Mouse (Mus musculus): ENCODE measurements at regions not wholly inside any gene's neighbourhood (a gene's known extent, or its start where the extent isn't known, plus 50 kb on each side); places are given as distances from the start of the nearest gene placed in this dataset.
"Not testable (repeated sequence)": the region's sequence is repeated elsewhere in the genome, so short reads cannot be mapped to it uniquely, and the experiment has no call there.

DNA sequence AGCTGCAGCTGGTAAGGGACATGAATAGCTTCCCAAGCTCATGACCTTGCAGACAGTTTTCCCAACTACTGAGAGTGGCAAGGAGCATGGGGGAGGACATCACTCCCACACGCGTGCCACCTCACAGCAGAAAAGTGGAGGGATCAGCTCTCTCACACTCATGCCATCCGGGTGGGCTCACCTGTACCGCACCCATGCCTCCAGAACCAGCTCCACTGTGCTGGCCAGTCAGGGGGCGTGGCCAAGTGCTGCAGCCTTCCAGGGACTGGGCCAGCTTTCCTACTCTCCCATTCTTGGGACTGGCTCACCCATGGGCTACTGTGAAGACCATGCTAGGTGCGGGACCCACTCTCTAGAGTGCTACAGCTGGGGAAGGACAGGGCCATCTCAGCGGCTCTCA, 88.4 kb upstream of the Klf13 start:
- DNase-seq: no peak

DNA sequence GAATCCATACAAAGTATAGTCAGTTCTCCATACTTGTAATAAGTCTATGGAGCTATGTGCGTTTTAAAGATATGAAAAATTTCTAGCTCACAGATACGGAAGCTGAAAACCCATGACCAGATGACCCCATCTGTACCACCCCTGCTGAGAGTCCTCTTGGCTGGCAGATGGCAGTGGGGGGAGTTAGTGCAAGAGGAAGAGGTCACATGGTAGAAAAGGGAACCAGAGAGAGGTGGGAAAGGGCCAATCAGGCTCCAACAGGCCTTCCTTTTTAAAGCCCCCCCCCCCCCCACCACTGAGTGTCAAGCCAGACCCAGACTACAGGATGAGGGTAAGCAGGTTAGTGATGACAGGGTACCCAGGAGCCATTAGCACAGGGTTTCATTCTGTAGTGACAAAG, 86.4 kb upstream of the Klf13 start:
- DNase-seq: no peak

DNA sequence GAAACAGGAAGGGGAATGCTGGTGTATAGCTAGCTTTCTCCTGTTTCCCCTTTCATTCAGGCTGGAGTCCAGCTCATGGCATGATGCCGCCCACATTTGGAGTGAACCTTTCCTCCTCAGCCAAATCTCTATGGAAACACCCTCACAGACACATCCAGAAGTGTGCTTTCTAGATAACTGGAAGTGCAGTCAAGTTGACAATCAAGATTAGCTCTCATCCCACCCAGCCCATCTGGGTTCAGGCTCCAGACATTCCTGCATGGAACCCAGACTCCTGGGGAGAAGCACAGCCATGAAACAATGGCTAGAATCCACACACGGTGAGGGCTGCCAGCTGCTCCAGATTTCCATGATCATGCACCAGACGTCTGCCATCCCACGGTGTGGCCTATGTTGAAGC, 85.5 kb upstream of the Klf13 start:
- no peak for DNase-seq

DNA sequence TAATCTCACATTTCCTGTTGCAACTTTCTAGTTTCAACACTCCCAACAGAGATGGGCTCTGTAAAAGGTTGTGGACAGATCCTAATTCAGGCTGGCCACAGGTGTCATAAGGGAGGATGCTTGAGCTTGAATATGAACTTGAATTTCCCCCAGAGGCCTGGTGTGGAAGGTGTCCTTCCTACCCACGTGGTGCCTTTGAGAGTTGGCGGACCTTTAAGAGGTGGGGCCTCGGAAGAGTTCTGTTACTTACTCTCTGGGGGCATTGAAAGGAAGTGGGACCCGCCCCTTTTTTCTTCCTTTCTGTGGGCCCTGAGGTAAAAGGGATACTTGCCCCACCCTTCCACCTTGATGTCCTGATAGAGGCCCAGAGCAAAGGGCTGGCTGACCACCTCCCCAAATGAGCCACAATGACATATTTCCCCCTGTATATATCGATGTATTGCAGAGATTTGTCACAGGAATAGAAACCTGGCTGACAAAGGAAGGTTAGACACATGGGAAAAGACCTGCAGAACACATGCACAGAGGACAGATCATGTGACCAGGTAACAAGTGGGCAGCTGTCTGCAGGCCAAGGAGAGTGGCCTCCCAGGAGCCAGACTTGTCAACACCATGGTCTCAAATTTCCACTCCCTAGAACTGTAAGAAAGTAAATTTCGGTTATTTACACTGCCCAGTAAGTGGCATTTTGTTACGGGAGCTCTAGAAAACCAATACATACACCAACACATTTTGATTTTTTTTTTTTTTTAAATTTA, 84.2 kb upstream of the Klf13 start:
- DNase-seq: peak in 1 of 2 experiments; percentile 51

DNA sequence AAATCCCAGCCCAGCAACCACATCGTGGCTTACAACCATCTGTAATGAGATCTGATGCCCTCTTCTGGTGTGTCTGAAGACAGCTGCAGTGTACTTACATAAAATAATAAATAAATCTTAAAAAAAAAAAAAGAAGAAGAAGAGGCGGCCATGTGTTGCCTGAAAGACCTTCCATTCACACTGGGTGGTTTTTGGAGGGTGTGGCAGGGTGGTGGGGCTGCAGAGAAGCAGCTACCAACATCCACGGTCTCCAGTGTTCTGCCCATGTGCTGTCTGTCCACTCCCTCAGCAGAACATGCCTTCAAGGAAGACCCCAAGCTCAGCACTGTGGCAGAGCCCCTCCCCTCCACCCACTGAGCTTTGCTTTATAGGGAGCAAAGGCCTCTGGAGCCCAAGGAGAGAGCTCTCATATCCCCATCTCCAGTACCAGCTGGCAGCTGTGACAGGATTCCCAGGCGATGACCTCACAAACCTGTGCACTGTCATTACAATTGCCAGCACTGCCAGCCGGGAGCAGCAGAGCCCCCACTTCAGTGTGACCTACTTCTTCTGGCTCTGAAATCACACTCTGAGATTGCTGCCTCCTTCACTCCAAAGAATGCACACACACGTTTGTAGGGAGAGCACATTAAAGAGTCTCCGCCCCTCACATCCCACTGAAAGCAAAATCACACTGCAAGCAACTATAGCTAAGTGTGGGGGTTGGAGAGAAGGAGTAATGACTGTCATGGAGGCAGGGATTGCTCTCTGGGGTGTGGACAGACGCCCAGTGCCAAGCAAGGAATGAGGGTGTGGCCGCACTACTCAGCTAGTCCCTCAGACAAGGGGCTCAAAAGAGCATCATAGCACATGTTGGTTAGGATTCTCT, 82.8 kb upstream of the Klf13 start:
- DNase-seq: no peak

DNA sequence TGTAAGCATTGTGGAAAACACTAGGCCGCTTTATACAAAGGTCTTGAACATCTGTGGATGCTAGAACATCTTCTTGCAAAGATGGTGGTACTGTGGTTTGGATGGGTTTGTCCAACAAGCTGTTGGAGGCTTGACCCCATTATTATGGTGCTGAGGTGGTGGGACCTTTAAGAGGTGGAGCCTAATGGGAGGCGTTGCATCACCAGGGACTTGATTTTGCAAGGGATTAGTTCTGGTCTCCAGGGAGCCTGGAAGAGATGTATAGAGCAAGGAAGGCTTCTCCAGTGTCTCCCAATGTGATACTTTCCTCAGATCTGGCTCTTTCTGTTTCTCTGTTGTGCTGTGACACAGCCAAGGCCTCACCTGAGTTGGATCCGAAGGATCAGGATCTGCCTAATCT, 79.4 kb upstream of the Klf13 start:
- DNase-seq: no peak

DNA sequence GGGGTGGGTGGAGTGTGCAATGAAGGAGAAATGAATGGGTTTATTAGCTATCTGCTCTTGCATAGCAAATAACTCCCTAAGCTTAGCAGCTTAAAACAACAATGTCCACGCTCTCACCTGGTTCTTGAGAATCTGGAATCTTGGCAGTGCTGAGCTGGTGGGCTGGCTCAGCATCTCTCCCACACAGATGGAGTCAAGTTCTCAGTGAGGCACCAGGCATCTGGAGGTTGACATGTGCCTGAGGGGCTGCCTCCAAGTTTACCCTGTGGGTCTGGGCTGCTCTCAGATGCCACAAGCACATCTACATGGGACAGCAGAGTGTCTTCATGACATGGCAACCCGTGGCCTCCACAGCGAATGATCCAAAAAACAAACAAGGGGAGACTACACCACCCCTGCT, 78.2 kb upstream of the Klf13 start:
- DNase-seq: no peak

DNA sequence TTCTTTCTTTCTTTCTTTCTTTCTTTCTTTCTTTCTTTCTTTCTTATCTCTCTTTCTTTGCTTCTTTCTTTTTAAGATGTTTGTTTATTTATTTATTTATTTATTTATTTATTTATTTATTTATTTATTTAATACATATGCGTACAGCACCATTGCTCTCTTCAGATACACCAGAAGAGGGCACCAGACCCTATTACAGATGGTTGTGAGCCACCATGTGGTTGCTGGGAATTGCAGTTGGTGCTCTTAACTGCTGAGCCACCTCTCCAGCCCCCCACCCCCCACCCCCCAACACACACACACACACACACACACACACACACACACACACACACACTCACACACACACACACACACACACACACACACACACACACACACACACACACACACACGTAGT, 76.4 kb upstream of the Klf13 start:
- not testable (repeated sequence) for DNase-seq

DNA sequence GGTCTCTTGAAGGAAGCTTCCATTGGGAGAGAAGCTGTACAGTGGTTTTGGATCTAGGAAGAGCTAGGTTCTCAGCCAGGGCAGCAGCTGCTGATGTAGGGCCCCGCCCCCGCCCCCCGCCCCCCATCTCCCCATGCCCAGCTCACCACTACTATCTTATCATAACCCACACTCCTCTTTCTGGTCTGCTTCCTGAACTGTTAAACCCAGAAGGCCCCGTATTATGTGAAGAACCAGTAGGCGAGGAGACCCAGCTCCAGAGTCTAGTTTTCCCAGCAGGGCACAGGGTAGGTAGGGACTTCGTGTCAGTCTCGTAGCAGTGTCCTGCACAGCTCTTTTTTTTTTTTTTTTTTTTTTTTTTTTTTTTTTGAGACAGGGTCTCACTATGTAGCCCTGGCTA, 75.5 kb upstream of the Klf13 start:
- DNase-seq: no peak

DNA sequence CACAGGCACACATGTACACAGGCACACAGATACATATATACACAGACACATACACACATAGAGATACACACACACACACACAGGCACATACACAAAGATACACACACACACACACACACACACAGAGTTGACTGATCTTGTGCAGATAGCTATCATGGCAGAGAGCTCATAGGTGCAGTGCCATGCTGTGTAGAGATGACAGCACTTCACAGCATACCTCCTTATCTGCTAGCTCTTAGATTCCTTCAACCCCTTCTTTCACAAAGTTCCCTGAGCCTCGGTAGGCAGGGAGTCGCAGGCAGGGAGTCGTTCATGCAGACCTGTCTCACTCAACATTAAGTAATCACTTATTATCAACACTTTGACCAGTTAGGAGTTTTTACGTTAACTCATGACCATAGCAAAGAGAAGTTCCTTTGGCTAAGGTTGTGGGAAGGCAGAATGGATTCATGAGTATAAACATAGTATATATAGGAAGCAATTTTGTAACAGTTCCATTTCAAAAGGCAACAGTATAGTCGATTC, 74.4 kb upstream of the Klf13 start:
- DNase-seq: no peak

DNA sequence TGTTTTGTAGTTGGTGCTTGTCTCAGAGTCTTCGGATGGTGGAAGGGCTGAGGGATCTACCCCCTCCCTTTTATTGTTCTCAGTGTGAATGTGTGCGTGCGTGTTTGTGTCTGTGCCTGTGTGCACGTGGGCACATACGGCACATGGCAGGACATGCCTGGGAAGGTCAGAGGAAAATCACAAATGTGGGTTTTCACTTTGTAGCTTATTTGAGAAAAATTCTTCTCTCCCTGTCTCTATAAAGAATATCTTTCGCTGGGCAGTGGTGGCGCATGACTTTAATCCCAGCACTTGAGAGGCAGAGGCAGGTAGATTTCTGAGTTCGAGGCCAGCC, 73.5 kb upstream of the Klf13 start:
- DNase-seq: no peak

DNA sequence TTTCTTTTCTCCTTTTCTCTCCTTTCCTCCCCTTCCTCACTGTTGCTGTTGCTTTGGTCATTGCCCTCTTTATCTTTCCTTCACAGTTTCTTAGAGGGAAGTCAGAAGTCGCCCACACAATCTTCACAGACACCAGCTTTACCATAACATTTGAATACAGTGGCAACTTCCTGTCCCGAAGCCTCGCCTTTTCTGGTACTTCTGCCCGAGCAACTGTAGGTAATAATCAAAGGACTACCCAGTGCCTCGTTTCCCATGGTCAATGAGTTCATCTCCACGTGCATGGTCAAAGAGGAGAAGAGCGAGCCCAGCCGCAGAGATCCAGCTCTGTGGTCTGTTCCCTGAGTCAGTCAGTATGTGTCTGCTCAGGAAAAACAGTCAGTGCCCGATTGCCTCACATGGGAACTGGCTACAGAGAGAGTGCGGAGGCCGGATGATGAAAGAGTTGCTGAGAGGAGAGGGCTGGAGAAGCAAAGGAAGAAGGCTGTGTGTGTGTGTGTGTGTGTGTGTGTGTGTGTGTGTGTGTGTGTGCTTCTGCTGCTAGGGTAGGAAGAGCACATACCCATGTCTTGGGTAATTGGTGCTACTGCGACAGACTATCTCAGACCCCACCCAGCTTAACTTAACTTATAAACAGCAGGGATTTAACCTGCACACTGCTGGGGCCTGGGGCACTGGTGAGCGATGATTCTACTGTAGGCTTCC, 73.0 kb upstream of the Klf13 start:
- peak; percentile 60 to 61 for DNase-seq

DNA sequence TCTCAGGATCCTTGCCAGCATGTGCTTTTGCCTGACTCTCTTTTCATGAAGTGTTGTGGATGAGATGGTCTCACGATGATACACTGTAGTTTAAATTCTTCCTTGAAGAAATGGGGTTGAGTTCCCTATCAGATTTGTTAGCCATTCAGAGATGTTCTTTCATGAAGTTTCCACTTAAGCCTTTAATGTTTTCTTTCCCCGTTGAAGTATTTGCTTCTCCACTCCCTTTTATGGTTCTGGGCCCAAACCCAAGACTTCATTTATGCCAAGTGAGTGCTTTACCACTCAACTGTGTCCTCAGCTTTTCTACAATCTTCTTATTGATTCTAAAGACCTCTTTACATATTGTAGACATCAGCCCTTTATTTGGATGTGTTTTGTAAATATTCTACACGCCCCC, 71.9 kb upstream of the Klf13 start:
- DNase-seq: no peak

DNA sequence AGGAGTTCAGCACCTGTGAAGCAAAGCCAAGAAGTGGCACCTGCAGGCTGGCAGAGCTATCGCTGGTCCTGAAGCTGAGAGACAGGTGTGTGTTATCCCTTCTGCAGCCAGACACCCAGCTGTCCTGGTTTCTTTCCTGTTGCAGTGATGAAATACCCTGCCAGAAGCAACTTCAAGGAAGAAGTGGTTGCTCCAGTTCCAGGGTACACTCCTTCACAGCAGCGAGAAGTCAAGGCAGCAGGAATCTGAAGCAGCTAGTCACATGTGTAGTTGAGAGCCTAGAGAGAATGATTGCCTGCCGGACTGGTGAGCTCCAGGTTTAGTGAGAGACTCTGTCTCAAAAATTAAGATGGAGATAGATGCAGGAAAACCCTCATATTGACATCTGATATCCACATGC, 69.1 kb upstream of the Klf13 start:
- DNase-seq: no peak

DNA sequence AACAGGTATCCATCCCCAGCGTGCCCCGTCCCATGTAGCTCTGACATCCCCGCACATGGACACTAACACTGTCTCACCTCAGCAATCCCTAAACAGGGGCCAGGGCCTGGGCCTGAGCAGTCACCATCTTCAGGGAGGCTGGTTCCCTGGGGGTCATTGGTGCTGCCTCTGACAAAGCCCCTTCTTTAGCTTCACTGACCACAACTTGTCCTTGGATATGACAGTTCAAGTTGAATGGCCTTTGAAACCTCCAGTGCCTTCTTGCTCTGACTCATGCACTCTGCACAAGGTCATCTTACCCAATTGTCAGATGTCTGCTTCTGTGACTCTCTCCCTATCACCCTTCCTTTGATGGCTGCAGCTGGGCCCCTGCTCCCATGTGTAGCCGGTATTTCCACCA, 68.2 kb upstream of the Klf13 start:
- DNase-seq: no peak

DNA sequence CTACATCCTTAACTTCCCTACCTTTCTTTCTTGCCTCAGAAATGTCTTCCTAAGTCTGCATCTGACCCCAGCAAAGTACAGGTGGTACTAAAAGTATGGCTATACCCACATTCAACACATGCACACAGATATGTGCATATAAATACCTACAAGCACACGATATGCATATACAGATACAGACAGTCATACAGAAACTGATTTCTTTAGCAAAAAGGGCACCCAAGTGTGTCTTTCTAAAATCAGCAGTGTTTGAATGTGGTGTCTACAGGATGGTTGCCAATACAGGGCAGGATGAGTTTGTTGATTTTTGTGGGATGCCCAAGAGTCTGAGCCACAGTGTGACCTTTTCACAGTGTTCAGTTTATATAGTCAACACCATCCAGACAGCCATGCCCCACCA, 67.0 kb upstream of the Klf13 start:
- DNase-seq: no peak

DNA sequence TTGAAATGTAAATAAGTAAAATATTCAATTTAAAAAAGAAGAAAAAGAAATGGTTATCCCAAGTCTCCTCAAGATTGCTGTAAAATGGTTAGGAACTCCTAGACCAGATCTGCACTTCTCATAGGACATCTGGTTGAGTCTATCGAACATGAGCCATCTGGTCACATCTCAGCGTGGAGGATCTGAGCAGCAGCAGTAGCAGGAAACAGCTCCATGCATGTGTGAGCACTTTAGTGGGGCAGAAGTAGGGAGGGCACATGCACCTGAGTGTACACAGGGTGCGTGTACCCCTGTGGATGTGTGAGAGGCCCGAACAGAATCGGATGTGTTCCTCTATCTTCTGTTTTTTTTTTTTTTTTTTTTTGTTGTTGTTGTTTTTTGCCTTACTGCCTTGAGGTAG, 65.2 kb upstream of the Klf13 start:
- peak in 1 of 2 experiments; percentile 64 for DNase-seq

DNA sequence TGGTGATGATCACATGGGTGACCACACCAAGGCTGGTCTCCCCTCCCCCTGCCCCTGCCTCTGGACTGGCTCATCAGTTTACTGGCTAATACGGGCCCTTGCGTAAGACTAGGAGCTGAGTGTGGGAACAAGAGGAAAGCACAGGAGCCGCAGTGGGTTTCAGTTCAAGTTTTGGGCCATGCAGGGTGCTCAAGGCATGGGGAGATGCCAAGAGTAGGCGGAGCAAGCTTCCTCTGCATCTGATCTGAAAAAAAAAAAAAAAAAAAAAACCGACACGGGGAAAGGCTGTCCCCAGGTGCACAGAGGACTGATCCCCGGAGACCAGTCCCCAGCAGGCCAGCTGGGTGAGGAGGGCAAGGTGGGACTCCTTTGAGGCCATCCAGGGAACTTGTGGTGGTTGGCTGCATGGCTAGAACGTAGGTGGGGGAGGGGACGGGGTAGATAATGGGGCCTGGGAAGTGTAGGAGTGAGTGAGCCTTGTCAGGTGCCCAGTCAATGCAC, 62.9 kb upstream of the Klf13 start:
- DNase-seq: peak; percentile 62 to 68

DNA sequence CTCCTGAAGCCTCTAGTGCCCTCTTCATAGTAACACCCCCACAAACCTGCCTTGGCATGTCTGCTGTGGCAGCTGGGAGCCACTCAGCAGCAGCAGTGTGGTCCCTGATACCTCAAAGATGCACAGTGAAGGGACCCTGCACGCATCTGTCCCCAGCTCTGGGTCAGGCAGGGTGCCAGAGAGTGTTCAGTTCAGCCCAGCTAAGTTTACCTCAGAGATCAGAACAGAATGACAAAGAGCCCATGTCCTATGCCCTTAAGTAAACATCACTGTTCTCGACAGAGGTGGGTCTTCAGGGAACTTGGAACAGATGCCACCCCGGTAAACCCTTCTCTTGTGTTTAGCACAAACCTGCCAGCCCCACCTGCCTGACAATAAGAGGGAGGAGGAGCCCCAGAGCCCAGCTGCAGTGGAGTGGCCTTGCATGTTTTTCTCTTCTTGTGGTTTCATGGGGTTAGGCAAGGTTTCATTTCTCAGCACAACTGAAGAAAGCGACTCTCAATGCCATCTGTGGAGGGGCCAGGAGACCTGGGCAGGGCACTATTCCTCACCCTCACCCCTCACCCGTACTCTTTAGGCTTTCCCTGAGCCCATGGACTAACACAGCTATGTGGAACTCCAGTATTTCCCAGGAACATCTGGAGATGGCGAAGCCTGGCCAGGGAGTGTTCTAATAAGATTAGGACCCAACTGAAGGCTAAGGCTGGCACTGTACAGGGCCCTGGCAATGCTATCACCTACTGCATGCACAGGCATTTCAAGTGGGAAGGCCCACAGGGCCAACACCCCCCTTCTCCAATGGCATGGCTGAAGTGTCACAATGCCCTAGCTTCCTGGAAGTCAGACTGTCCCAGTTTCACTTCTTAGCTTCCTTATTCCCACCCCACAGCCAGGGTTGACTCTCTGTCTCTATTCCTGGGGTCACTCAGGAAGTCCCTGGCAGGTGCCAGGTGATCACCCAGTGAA, 60.6 kb upstream of the Klf13 start:
- peak; percentile 61 to 74 for DNase-seq

DNA sequence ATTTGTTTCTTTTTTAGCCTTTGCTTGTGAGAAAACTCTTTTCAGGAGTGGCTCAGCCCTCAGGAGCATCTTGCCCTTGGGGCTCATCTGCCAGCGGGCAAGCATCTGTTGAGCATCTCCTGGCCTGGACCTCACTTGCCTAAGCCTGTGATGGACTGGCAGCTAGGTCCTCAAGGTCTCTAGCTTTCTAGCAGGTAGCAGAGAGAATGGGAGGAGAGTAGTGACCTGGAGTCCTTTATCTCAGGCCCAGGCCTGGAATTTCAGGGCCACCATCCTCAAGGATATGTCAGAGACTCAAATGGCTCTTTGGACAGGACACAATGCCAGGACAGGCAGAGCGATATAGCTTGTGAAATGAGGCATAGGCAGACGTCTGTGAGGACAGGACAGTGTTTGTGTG, 59.3 kb upstream of the Klf13 start:
- no peak for DNase-seq

DNA sequence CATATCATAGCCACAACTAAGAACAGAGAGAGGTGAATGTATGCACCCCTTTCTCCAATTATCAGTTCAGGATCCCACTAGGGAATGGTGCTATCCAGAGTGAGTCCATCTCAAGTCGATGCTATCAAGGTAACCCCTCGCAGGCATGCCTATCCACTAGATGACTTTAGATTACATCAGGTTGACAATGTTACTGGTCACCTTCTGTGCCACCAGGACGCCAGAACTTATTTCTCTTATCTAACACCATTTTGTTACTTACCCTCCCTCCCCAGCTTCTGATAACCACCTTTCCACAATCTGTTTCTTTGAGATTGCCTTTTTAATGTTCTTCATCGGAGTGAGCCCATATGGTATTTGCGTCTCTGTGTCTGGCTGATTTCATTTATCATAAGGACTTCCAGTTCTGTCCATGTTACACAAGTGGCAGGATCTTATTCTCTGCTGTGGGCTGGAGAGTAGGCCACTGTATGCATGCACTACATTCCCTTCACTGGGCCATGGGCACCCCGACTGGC, 57.9 kb upstream of the Klf13 start:
- no peak for DNase-seq

All from spleen, adult 18-20 months (tissue).